Mouse (Mus musculus) hindbrain, embryonic 16.5 days (tissue): Measurements from ENCODE around the gene Pth2. TPM values are rescaled to one million over a fixed set of nuclear protein-coding genes. Genes with fewer than 3 reads are reported as not detected.

ENCODE experiments used
- ATAC-seq: fragments of 200-750 bp; cut with Nextera tagmentation; 2 replicates; pipeline ENCODE4 v1.8.0; 2017; ENCODE audit warnings: moderate TSS enrichment, moderate library complexity
- H3K27ac ChIP-seq: fragments of 300-500 bp; sonication (generic); 2 replicates; pipeline ENCODE4 v1.5.1; 2014; ENCODE audit warnings: low read depth, mild to moderate bottlenecking, control low read depth, low read length, moderate library complexity
- H3K27me3 ChIP-seq: fragments of 300-500 bp; sonication (generic); replicated peaks from 2 replicates; pipeline ENCODE4 v1.6.1; 2014; ENCODE audit warnings: low read length; ENCODE audit not compliant: control insufficient read depth, insufficient read depth
- H3K36me3 ChIP-seq: fragments of 300-500 bp; sonication (generic); 2 replicates; pipeline ENCODE4 v1.6.1; 2014; ENCODE audit warnings: mild to moderate bottlenecking, low read length, moderate library complexity, mixed read lengths; ENCODE audit not compliant: control insufficient read depth, insufficient read depth
- H3K4me1 ChIP-seq: fragments of 300-500 bp; sonication (generic); 2 replicates; pipeline ENCODE4 v1.6.1; 2014; ENCODE audit warnings: low read depth, low read length; ENCODE audit not compliant: control insufficient read depth, insufficient read depth
- H3K4me2 ChIP-seq: fragments of 300-500 bp; sonication (generic); 2 replicates; pipeline ENCODE4 v1.6.1; 2014; ENCODE audit warnings: mild to moderate bottlenecking, low read length, control low read depth, moderate library complexity
- H3K4me3 ChIP-seq: fragments of 300-500 bp; sonication (generic); 2 replicates; pipeline ENCODE4 v1.5.1; 2014; ENCODE audit warnings: mild to moderate bottlenecking, low read length, control low read depth, moderate library complexity
- H3K9ac ChIP-seq: fragments of 300-500 bp; sonication (generic); 2 replicates; pipeline ENCODE4 v1.6.1; 2014; ENCODE audit warnings: low read depth, mild to moderate bottlenecking, control low read depth, low read length, moderate library complexity
- H3K9me3 ChIP-seq: fragments of 300-500 bp; sonication (generic); 2 replicates; pipeline ENCODE4 v1.6.1; 2014; ENCODE audit warnings: mild to moderate bottlenecking, low read length, moderate library complexity; ENCODE audit not compliant: control insufficient read depth
- WGBS: fragments of 180-500 bp; shearing (Covaris S2); extraction: QIAGEN DNeasy Blood & Tissue Kit; methylation state at CpG from one replicate; pipeline ENCODE4 v1.1.7; 2014; 5-methylcytosine and 5-hydroxymethylcytosine counted together
- microRNA-seq: library from miRNA; unstranded; fragments of <30 nt; microRNA quantifications from one replicate; pipeline ENCODE4, GENCODE M21; 2017
- polyA plus RNA-seq: library from polyadenylated mRNA; unstranded; fragments of >200 nt; fragmentation: Nextera tagmentation; extraction: Ambion mirVana; gene quantifications from 2 replicates; pipeline ENCODE4 v1.2.1, GENCODE M21; 2015

Pth2 gene
- polyA plus RNA-seq, 1 experiment from 2014 or later, result 1.4 TPM

DNA sequence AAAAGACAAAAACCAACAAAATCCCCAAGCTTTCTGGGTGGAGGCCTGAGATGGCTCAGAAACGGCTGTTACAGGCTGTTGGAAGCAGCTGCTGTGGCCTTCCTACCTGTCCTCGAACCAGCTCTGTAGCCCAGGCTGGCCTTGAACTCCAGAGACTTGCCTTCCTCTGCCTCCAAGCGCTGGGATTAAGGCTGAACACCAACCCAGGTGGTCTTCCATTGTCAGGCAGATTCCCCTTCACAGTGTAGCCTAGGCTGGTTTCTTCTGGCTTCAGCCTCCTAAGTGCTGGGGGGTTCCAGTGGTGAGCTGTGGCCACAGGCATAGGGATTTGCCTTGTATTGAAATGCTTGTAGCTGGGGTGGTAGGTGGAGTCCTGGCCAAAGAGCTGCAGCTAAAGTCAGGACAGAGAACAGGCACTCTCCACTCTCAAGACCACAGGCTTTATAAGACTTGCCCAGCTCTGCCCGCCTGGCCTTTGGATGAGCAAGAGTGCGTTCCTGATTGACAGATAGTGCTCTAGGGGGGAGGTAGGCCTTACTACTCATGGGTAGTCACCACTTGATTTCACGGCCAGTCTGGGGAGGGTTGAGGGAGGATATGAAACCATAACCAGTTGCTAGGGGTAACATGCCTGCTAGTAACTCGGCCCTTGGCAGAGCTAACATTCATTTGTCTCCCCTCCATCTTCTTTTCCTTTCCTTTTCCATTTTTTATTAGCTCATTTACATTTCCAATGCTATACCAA is 48.8 kb downstream of the Pth2 start:
- ATAC-seq, result no peak
- H3K27me3 ChIP-seq, result no peaks in the 10 kb centered on the region
- H3K9me3 ChIP-seq, result no peaks in the 10 kb centered on the region
- no peak overlapping the region for H3K9ac ChIP-seq
- H3K4me2 ChIP-seq, result no peak overlapping the region
- H3K36me3 ChIP-seq, result no peaks in the 10 kb centered on the region; the same call in 1 of the 2 replicates
- no peak overlapping the region for H3K27ac ChIP-seq
- 87% methylated on average over 7 of the region's 7 CpGs for whole genome bisulfite sequencing
- no peak overlapping the region for H3K4me3 ChIP-seq
- peaks cover 8% of the 10 kb centered on the region for H3K4me1 ChIP-seq

GRCm38 (mm10) chr7:45231192-45231591 is 50.4 kb downstream of the Pth2 start:
- Histone ChIP-seq H3K27ac (no peak overlapping the region), H3K36me3 (no peaks in the 10 kb centered on the region; the same call in 1 of the 2 replicates), H3K27me3 (peaks cover 2% of the 10 kb centered on the region; the same call in 1 of the 2 replicates), H3K9ac (no peak overlapping the region), H3K4me1 (peaks cover 8% of the 10 kb centered on the region), H3K4me3 (no peak overlapping the region), H3K9me3 (no peaks in the 10 kb centered on the region), H3K4me2 (no peak overlapping the region)
- ATAC-seq, result no peak
- WGBS, result 85% methylated on average over 12 of the region's 12 CpGs

Small RNAs within 50 kb of the gene (microRNA-seq; reads per million reads assigned to microRNA genes)
- not detected for gene Mir7055

Other genes starting within 250 kb of the Pth2 start
- gene Tsks, start 237.8 kb upstream of the Pth2 start, polyA plus RNA-seq, result 0.15 TPM in 1 of 2 replicates, not detected in the other
- 58.6 and 59.7 TPM in 2 replicates for gene Cpt1c, start 206.1 kb upstream of the Pth2 start, polyA plus RNA-seq
- 629 and 637 TPM in 2 replicates for gene Prmt1, start 194.4 kb upstream of the Pth2 start, polyA plus RNA-seq
- 63.5 and 65.4 TPM in 2 replicates for gene Irf3, start 183.3 kb upstream of the Pth2 start, polyA plus RNA-seq
- 10.2 and 15.7 TPM in 2 replicates for gene Bcl2l12, start 182.3 kb upstream of the Pth2 start, polyA plus RNA-seq
- gene Scaf1, start 164.6 kb upstream of the Pth2 start, polyA plus RNA-seq, result 38.6 and 47.1 TPM in 2 replicates
- gene Rras, start 163.0 kb upstream of the Pth2 start, polyA plus RNA-seq, result 13.1 and 16.7 TPM in 2 replicates
- gene Prr12, start 128.1 kb upstream of the Pth2 start, polyA plus RNA-seq, result 12.8 and 13.4 TPM in 2 replicates
- 68.8 and 69.0 TPM in 2 replicates for gene Nosip, start 118.6 kb upstream of the Pth2 start, polyA plus RNA-seq
- gene Prrg2, start 118.3 kb upstream of the Pth2 start, polyA plus RNA-seq, result 15.7 and 16.7 TPM in 2 replicates
- gene Rcn3, start 88.8 kb upstream of the Pth2 start, polyA plus RNA-seq, result 63.3 and 77.3 TPM in 2 replicates
- 34.1 and 40.2 TPM in 2 replicates for gene Fcgrt, start 77.1 kb upstream of the Pth2 start, polyA plus RNA-seq
- gene Rps11, start 56.6 kb upstream of the Pth2 start, polyA plus RNA-seq, result 698 and 709 TPM in 2 replicates
- gene Rpl13a, start 52.2 kb upstream of the Pth2 start, polyA plus RNA-seq, result 587 and 622 TPM in 2 replicates
- 0.16 and 0.37 TPM in 2 replicates for gene Gm45713, start 44.8 kb upstream of the Pth2 start, polyA plus RNA-seq
- gene Flt3l, start 44.6 kb upstream of the Pth2 start, polyA plus RNA-seq, result 2.0 and 2.8 TPM in 2 replicates
- gene Pih1d1, start 26.7 kb upstream of the Pth2 start, polyA plus RNA-seq, result 94.5 and 97.6 TPM in 2 replicates
- gene Aldh16a1, start 26.4 kb upstream of the Pth2 start, polyA plus RNA-seq, result 18.8 and 22.9 TPM in 2 replicates
- 1.1 and 1.5 TPM in 2 replicates for gene Slc17a7, start 17.0 kb upstream of the Pth2 start, polyA plus RNA-seq
- gene Gfy, start 1.4 kb upstream of the Pth2 start, polyA plus RNA-seq, result not detected in 2 replicates
- 0.54 and 0.65 TPM in 2 replicates for gene Ccdc155, start 23.9 kb downstream of the Pth2 start, polyA plus RNA-seq
- 13.6 and 18.4 TPM in 2 replicates for gene Dkkl1, start 31.2 kb downstream of the Pth2 start, polyA plus RNA-seq
- 46.9 and 54.1 TPM in 2 replicates for gene Tead2, start 34.8 kb downstream of the Pth2 start, polyA plus RNA-seq
- 1.3 and 1.4 TPM in 2 replicates for gene Cd37, start 58.1 kb downstream of the Pth2 start, polyA plus RNA-seq
- 0.89 and 2.0 TPM in 2 replicates for gene Slc6a16, start 60.1 kb downstream of the Pth2 start, polyA plus RNA-seq
- gene Slc6a21, start 96.5 kb downstream of the Pth2 start, polyA plus RNA-seq, result not detected in 2 replicates
- gene Trpm4, start 152.8 kb downstream of the Pth2 start, polyA plus RNA-seq, result 13.3 and 14.2 TPM in 2 replicates
- 0.28 and 0.72 TPM in 2 replicates for gene Hrc, start 154.3 kb downstream of the Pth2 start, polyA plus RNA-seq
- 28.5 and 28.6 TPM in 2 replicates for gene Ppfia3, start 186.0 kb downstream of the Pth2 start, polyA plus RNA-seq
- gene Lin7b, start 189.6 kb downstream of the Pth2 start, polyA plus RNA-seq, result 41.4 and 70.3 TPM in 2 replicates
- 144 and 161 TPM in 2 replicates for gene Snrnp70, start 214.7 kb downstream of the Pth2 start, polyA plus RNA-seq
- 0.06 TPM in 1 of 2 replicates, not detected in the other for gene Kcna7, start 224.7 kb downstream of the Pth2 start, polyA plus RNA-seq
- gene Ntf5, start 232.7 kb downstream of the Pth2 start, polyA plus RNA-seq, result 0.15 and 0.27 TPM in 2 replicates
- 2.0 and 2.3 TPM in 2 replicates for gene Lhb, start 239.8 kb downstream of the Pth2 start, polyA plus RNA-seq